Mouse (Mus musculus) hindbrain, embryonic 16.5 days (tissue): ENCODE results near the gene Abca13. TPM values are rescaled to one million over a fixed set of nuclear protein-coding genes. Genes with fewer than 3 reads are reported as not detected.
"Not testable (repeated sequence)": the region's sequence is repeated elsewhere in the genome, so short reads cannot be mapped to it uniquely, and the experiment has no call there.

Experiments used
- ATAC-seq: fragments of 200-750 bp; cut with Nextera tagmentation; 2 replicates; pipeline ENCODE4 v1.8.0; 2017; ENCODE audit warnings: moderate TSS enrichment, moderate library complexity
- H3K27ac ChIP-seq: fragments of 300-500 bp; sonication (generic); 2 replicates; pipeline ENCODE4 v1.5.1; 2014; ENCODE audit warnings: low read depth, mild to moderate bottlenecking, control low read depth, low read length, moderate library complexity
- H3K27me3 ChIP-seq: fragments of 300-500 bp; sonication (generic); replicated peaks from 2 replicates; pipeline ENCODE4 v1.6.1; 2014; ENCODE audit warnings: low read length; ENCODE audit not compliant: control insufficient read depth, insufficient read depth
- H3K36me3 ChIP-seq: fragments of 300-500 bp; sonication (generic); 2 replicates; pipeline ENCODE4 v1.6.1; 2014; ENCODE audit warnings: mild to moderate bottlenecking, low read length, moderate library complexity, mixed read lengths; ENCODE audit not compliant: control insufficient read depth, insufficient read depth
- H3K4me1 ChIP-seq: fragments of 300-500 bp; sonication (generic); 2 replicates; pipeline ENCODE4 v1.6.1; 2014; ENCODE audit warnings: low read depth, low read length; ENCODE audit not compliant: control insufficient read depth, insufficient read depth
- H3K4me2 ChIP-seq: fragments of 300-500 bp; sonication (generic); 2 replicates; pipeline ENCODE4 v1.6.1; 2014; ENCODE audit warnings: mild to moderate bottlenecking, low read length, control low read depth, moderate library complexity
- H3K4me3 ChIP-seq: fragments of 300-500 bp; sonication (generic); 2 replicates; pipeline ENCODE4 v1.5.1; 2014; ENCODE audit warnings: mild to moderate bottlenecking, low read length, control low read depth, moderate library complexity
- H3K9ac ChIP-seq: fragments of 300-500 bp; sonication (generic); 2 replicates; pipeline ENCODE4 v1.6.1; 2014; ENCODE audit warnings: low read depth, mild to moderate bottlenecking, control low read depth, low read length, moderate library complexity
- H3K9me3 ChIP-seq: fragments of 300-500 bp; sonication (generic); 2 replicates; pipeline ENCODE4 v1.6.1; 2014; ENCODE audit warnings: mild to moderate bottlenecking, low read length, moderate library complexity; ENCODE audit not compliant: control insufficient read depth
- WGBS: fragments of 180-500 bp; shearing (Covaris S2); extraction: QIAGEN DNeasy Blood & Tissue Kit; methylation state at CpG from one replicate; pipeline ENCODE4 v1.1.7; 2014; 5-methylcytosine and 5-hydroxymethylcytosine counted together
- polyA plus RNA-seq: library from polyadenylated mRNA; unstranded; fragments of >200 nt; fragmentation: Nextera tagmentation; extraction: Ambion mirVana; gene quantifications from 2 replicates; pipeline ENCODE4 v1.2.1, GENCODE M21; 2015

The Abca13 gene
- polyA plus RNA-seq, 1 experiment from 2014 or later: 0.01 TPM

GRCm38 (mm10) chr11:9432807-9433206, 241.1 kb downstream of the Abca13 start:
- Histone ChIP-seq H3K9me3 (no peaks in the 10 kb centered on the region), H3K27ac (no peak overlapping the region), H3K36me3 (no peaks in the 10 kb centered on the region), H3K4me1 (no peaks in the 10 kb centered on the region), H3K4me3 (no peak overlapping the region), H3K9ac (no peak overlapping the region), H3K4me2 (no peak overlapping the region), H3K27me3 (no peaks in the 10 kb centered on the region)
- WGBS: 84% methylated on average over 5 of the region's 5 CpGs
- no peak for ATAC-seq

DNA sequence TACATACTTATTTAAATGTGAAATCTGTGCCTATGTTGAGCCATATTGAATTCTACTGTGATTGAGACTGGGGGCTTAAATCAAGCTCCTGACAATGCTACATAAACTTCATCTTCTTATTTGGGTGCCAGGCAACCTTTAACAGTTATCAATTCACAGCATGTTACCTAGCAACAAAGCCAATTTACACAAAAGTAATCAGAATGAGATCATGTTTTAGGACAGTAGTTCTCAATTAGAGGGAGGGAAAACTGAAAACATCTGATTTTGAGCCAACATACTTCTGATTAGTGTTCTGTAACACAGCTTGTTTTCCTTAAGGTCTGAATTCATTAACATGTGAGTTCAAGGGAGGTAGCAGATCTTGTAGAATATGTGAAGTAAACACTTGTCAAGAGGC, 244.9 kb downstream of the Abca13 start:
- H3K4me1 ChIP-seq: no peaks in the 10 kb centered on the region
- H3K4me3 ChIP-seq: no peak overlapping the region
- H3K27me3 ChIP-seq: no peaks in the 10 kb centered on the region
- no peaks in the 10 kb centered on the region for H3K9me3 ChIP-seq
- H3K36me3 ChIP-seq: no peaks in the 10 kb centered on the region
- no peak for ATAC-seq
- no peak overlapping the region for H3K27ac ChIP-seq
- H3K9ac ChIP-seq: no peak overlapping the region
- no peak overlapping the region for H3K4me2 ChIP-seq

GRCm38 (mm10) chr11:9439781-9440180, 248.0 kb downstream of the Abca13 start:
- no peaks in the 10 kb centered on the region for H3K9me3 ChIP-seq
- no peak overlapping the region for H3K4me3 ChIP-seq
- H3K27me3 ChIP-seq: no peaks in the 10 kb centered on the region
- no peak overlapping the region for H3K9ac ChIP-seq
- H3K27ac ChIP-seq: no peak overlapping the region
- no peaks in the 10 kb centered on the region for H3K36me3 ChIP-seq
- 79% methylated on average over 2 of the region's 2 CpGs for WGBS
- no peak overlapping the region for H3K4me2 ChIP-seq
- no peaks in the 10 kb centered on the region for H3K4me1 ChIP-seq
- ATAC-seq: no peak

DNA sequence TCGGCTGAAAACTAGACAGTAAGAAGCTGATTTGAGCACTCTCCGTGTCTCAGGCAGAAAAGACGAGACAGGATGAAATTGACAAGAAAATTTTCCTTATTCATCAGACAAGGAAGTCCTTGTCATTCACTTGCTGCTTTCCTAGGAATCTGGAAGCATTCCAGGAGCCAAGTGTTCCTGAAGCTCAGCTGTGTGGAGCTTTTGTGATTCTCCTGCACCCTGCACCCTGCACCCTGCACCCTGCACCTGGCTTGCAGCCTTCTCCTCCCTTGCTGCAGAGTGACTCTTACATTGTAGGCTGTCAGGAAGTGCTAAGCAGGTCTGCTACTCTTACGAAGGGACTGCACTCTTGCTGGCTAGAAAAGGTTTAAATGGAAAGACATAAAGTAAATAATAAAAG, 249.4 kb downstream of the Abca13 start:
- H3K36me3 ChIP-seq: no peaks in the 10 kb centered on the region
- H3K4me2 ChIP-seq: no peak overlapping the region
- H3K27me3 ChIP-seq: no peaks in the 10 kb centered on the region
- no peak overlapping the region for H3K9ac ChIP-seq
- H3K4me1 ChIP-seq: no peaks in the 10 kb centered on the region
- no peak for ATAC-seq
- WGBS: 56% methylated on average over 4 of the region's 4 CpGs
- H3K4me3 ChIP-seq: no peak overlapping the region
- H3K27ac ChIP-seq: no peak overlapping the region
- no peaks in the 10 kb centered on the region for H3K9me3 ChIP-seq

GRCm38 (mm10) chr11:9472400-9472799, 280.7 kb downstream of the Abca13 start:
- 84% methylated on average over 1 of the region's 1 CpGs for WGBS
- no peak for ATAC-seq

GRCm38 (mm10) chr11:9481511-9481910, 289.8 kb downstream of the Abca13 start:
- Histone ChIP-seq H3K36me3 (no peaks in the 10 kb centered on the region), H3K27ac (no peak overlapping the region), H3K9me3 (0 out of 2 replicates have a peak, but pooled peaks cover 3% of the 10 kb centered on the region), H3K9ac (no peak overlapping the region), H3K4me2 (no peak overlapping the region), H3K4me3 (no peak overlapping the region), H3K27me3 (no peaks in the 10 kb centered on the region), H3K4me1 (no peaks in the 10 kb centered on the region)
- 27% methylated on average over 6 of the region's 6 CpGs for WGBS
- ATAC-seq: peak; percentile 82

More at GRCm38 (mm10) chr11:9472400-9472799, 280.7 kb downstream of the Abca13 start:
- no peak overlapping the region for H3K9ac ChIP-seq
- no peaks in the 10 kb centered on the region for H3K27me3 ChIP-seq
- no peaks in the 10 kb centered on the region for H3K9me3 ChIP-seq
- no peaks in the 10 kb centered on the region for H3K4me1 ChIP-seq
- no peak overlapping the region for H3K4me2 ChIP-seq
- no peak overlapping the region for H3K27ac ChIP-seq
- H3K36me3 ChIP-seq: no peaks in the 10 kb centered on the region
- no peak overlapping the region for H3K4me3 ChIP-seq

DNA sequence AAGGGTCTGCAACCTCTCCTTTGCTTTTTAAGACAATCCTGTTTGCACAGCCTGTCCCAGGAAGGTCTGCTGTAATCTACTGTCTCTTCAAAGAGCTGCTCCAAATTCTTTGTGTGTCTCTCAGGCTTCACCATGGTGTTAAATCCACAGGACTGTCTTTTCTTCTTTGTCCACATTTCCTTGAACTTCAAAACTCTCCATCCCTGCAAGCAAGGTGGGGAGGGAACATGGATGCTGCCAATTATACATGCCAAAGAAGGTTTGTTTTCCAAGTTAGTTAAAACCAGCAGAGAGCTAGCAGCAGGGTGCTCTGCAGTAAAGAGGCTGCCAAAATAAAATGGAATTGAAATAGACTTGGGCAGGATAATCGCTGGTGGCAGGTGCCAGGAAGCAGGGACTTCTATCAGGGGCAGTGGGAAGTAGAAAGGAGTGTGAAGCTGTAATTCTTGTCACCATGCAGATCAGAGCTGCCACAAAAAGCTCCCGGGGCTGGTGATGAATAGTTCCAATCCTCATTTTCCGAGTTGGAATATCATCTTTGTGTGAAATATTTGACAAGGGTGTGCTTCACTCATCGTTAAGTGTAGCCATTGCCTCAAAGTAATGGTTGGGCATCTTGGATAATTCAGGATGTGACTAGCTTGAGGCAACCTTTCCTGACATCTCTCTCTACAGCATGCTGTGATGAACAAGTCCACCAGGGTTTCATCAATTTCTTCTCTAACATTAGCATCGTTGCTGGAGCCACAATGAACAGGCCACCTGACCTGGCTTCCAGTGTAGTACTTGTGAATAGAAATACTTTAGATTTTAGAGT, 308.8 kb downstream of the Abca13 start:
- peak; percentile 87 for ATAC-seq
- Histone ChIP-seq H3K27me3 (no peaks in the 10 kb centered on the region), H3K4me3 (no peak overlapping the region), H3K27ac (no peak overlapping the region), H3K4me1 (no peaks in the 10 kb centered on the region), H3K9ac (no peak overlapping the region), H3K36me3 (no peaks in the 10 kb centered on the region), H3K4me2 (no peak overlapping the region), H3K9me3 (no peaks in the 10 kb centered on the region)
- 36% methylated on average over 5 of the region's 5 CpGs for WGBS

GRCm38 (mm10) chr11:9514966-9515365, 323.2 kb downstream of the Abca13 start:
- H3K27me3 ChIP-seq, H3K36me3 ChIP-seq, H3K9ac ChIP-seq, H3K4me3 ChIP-seq, H3K4me1 ChIP-seq, H3K9me3 ChIP-seq, ATAC-seq, H3K27ac ChIP-seq, H3K4me2 ChIP-seq: not testable (repeated sequence)
- WGBS: 66% methylated on average over 2 of the region's 2 CpGs

- Histone ChIP-seq H3K9me3 (no peaks in the 10 kb centered on the region), H3K4me2 (no peak overlapping the region), H3K9ac (no peak overlapping the region), H3K27me3 (no peaks in the 10 kb centered on the region), H3K36me3 (no peaks in the 10 kb centered on the region), H3K4me1 (no peaks in the 10 kb centered on the region), H3K27ac (no peak overlapping the region), H3K4me3 (no peak overlapping the region)
- no peak for ATAC-seq
- WGBS: 74% methylated on average over 3 of the region's 3 CpGs
These were observed 336.8 kb downstream of the Abca13 start for GRCm38 (mm10) chr11:9528556-9528955.
